Mouse (Mus musculus): ENCODE measurements around the gene Mill1.
"Not testable (repeated sequence)": the region's sequence is repeated elsewhere in the genome, so short reads cannot be mapped to it uniquely, and the experiment has no call there.

Gene Mill1

GRCm38 (mm10) chr7:18245047-18245446, at the start of gene Mill1:
Gene Mill1, plus strand, starts transcription at chr7:18245347.
- DNase-seq (ENCODE audit: low spot score), result no peak

- peak; percentile 56 for DNase-seq (ENCODE audit: low spot score)
Measured at GRCm38 (mm10) chr7:18210938-18211337, 34.2 kb upstream of the Mill1 start.

GRCm38 (mm10) chr7:18214699-18215098, 30.4 kb upstream of the Mill1 start:
- DNase-seq (ENCODE audit: low spot score), result no peak

- no peak for DNase-seq (ENCODE audit: low spot score)
Measured at GRCm38 (mm10) chr7:18238561-18238960, 6.6 kb upstream of the Mill1 start.

- DNase-seq (ENCODE audit: low spot score), result no peak
Measured at GRCm38 (mm10) chr7:18241217-18241616, 3.9 kb upstream of the Mill1 start.

- DNase-seq (ENCODE audit: low spot score), result not testable (repeated sequence)
Measured at GRCm38 (mm10) chr7:18243959-18244573, 1.1 kb upstream of the Mill1 start.

GRCm38 (mm10) chr7:18260219-18260618, 15.1 kb downstream of the Mill1 start:
- DNase-seq (ENCODE audit: low spot score), result no peak

GRCm38 (mm10) chr7:18265089-18265488, 19.9 kb downstream of the Mill1 start:
- no peak for DNase-seq (ENCODE audit: low spot score)

Measured in retina, embryonic 14.5 days (tissue).